Mouse (Mus musculus): ENCODE results near the gene Rnf145. TPM values are rescaled to one million over a fixed set of nuclear protein-coding genes. Genes with fewer than 3 reads are reported as not detected.

Gene Rnf145
- polyA plus RNA-seq, 1 experiment: 13.0 TPM

DNA sequence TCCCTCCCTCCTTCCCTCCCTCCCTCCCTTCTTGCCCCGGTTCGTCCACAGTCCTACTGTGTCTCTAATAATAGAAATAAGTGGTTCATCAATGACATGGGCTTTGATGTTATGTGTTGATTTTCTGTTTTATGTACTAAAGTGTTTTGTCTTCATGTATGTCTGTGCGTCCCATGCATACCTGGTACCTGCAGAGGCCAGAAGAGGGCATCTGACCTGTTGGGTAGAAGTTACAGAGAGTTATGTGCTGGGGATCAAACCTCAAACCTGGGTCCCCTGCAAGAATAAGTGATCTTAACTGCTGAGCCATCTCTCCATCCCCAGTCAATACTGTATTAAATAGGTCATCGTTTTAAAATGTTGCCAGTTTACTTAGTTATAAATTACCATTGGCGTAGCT is 11.0 kb downstream of the Rnf145 start:
- H3K4me1 ChIP-seq (ENCODE audit: control insufficient read depth): peaks cover 77% of the 10 kb centered on the region
- peaks cover 9% of the 10 kb centered on the region for H3K9me3 ChIP-seq (ENCODE audit: control insufficient read depth, low read length)
- H3K27me3 ChIP-seq (ENCODE audit: control insufficient read depth): no peaks in the 10 kb centered on the region
- peak overlapping the region; percentile 61 for H3K4me3 ChIP-seq (replicated peaks)
- H3K36me3 ChIP-seq (ENCODE audit: control insufficient read depth): peaks cover 100% of the 10 kb centered on the region
- TF ChIP-seq GATA1 (IDR thresholded peaks at IDR 0.05; ENCODE audit: low read length) (no peak), TAL1 (IDR thresholded peaks at IDR 0.05; ENCODE audit: low read length) (no peak)

- Histone ChIP-seq H3K4me1 (ENCODE audit: control insufficient read depth) (peaks cover 76% of the 10 kb centered on the region), H3K9me3 (ENCODE audit: control insufficient read depth, low read length) (peaks cover 3% of the 10 kb centered on the region; the same call in 1 of the 2 replicates), H3K4me3 (replicated peaks) (peak overlapping the region; percentile 38), H3K27me3 (ENCODE audit: control insufficient read depth) (no peaks in the 10 kb centered on the region), H3K36me3 (ENCODE audit: control insufficient read depth) (peaks cover 100% of the 10 kb centered on the region)
- TF ChIP-seq TAL1 (IDR thresholded peaks at IDR 0.05; ENCODE audit: low read length): no peak
- no peak for TF ChIP-seq GATA1 (IDR thresholded peaks at IDR 0.05; ENCODE audit: low read length)
Observed at GRCm38 (mm10) chr11:44530382-44530781, 11.6 kb downstream of the Rnf145 start.

DNA sequence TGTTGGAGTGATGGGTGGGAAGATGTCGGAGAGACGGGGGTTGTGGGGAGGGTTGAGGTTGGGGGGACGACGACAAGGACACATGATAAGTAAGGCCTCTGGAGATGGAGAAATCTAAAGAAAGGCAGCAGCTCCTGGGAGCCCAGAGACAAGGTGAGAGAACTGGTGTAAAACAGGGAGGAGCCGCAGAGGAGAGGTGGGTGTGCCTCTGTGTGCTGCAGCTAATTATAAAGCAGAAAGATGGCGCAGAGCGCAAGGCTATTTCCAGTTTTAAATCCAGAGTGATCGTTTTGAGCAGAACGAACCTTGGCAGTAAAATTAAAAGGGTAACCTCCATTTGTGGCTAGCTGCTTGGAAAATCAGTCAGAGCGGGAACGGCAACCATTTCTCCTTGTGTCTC is 12.1 kb downstream of the Rnf145 start:
- H3K9me3 ChIP-seq (ENCODE audit: control insufficient read depth, low read length): peaks cover under 1% of the 10 kb centered on the region; the same call in 1 of the 2 replicates
- H3K4me1 ChIP-seq (ENCODE audit: control insufficient read depth): peaks cover 76% of the 10 kb centered on the region
- peak overlapping the region; percentile 38 for H3K4me3 ChIP-seq (replicated peaks)
- H3K27me3 ChIP-seq (ENCODE audit: control insufficient read depth): no peaks in the 10 kb centered on the region
- H3K36me3 ChIP-seq (ENCODE audit: control insufficient read depth): peaks cover 100% of the 10 kb centered on the region
- TF ChIP-seq GATA1 (IDR thresholded peaks at IDR 0.05; ENCODE audit: low read length) (no peak), TAL1 (IDR thresholded peaks at IDR 0.05; ENCODE audit: low read length) (no peak)

DNA sequence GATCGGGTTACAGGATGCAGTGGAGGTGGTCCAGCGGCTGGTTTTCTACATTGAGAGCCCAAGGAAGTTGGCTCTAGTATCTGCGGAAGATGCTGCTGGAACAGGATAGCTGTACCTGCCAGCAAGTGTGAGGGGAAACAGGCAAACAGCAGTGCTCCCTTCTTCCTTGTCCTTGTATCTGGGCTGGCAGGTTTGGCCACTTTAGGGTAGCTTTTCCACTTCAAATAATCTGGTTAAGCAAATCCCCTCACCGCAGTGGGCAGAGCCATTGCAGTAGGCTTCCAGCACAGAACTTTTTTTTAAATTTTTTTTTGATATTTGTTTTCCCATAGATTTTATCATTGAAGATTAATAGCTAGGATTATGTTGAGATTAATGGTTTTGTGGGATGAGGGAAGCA is 12.9 kb downstream of the Rnf145 start:
- H3K27me3 ChIP-seq (ENCODE audit: control insufficient read depth): no peaks in the 10 kb centered on the region
- no peak overlapping the region for H3K4me3 ChIP-seq (replicated peaks)
- TF ChIP-seq TAL1 (IDR thresholded peaks at IDR 0.05; ENCODE audit: low read length): no peak
- peaks cover 100% of the 10 kb centered on the region for H3K36me3 ChIP-seq (ENCODE audit: control insufficient read depth)
- H3K4me1 ChIP-seq (ENCODE audit: control insufficient read depth): peaks cover 71% of the 10 kb centered on the region
- no peaks in the 10 kb centered on the region for H3K9me3 ChIP-seq (ENCODE audit: control insufficient read depth, low read length)

DNA sequence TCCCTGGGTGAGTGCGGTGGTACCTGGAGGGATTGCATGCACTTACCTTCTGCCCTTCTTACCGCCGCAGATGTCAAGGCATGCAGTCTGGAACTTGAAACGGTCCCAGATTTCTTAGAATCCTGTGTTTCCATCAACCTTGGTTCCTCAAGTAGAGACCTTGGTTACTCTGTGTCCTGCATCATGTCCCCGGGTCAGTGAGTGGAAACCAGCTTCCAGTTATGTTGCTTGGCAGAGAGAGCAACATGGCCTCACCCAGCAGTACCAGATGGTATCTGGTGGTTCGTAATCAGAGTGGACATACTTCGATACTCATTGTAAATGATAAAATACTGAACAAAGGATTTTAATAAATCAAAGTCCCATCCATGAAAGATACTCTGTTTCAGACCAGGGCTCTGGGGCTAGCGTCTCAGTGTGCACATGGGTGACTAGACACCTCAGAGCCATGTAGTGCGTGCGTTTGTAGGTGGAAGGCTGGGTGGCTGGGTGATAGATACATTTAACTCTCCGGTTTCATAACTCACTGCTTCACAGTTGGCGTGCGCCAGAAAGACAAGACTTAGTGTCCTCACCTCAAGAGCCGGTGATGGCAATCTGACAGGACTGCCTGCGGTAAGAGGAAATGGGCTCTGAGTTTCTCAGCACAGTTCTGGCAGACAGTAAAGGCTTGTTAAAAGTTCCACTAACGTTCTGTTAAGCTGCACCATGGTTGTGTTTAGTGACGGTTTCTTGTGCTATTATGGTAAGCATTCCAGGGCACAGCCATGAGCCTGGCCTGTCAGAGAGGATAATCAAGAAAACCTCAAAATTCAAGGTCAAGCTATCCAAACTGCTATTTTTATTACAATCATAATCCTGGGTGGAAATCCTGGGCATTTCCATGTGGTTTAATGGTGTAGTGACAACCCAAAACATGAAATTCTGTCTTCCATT is 14.3 kb downstream of the Rnf145 start:
- Histone ChIP-seq H3K4me1 (ENCODE audit: control insufficient read depth) (peaks cover 59% of the 10 kb centered on the region), H3K4me3 (replicated peaks) (no peak overlapping the region), H3K27me3 (ENCODE audit: control insufficient read depth) (no peaks in the 10 kb centered on the region), H3K9me3 (ENCODE audit: control insufficient read depth, low read length) (no peaks in the 10 kb centered on the region), H3K36me3 (ENCODE audit: control insufficient read depth) (peaks cover 100% of the 10 kb centered on the region)
- no peak for TF ChIP-seq TAL1 (IDR thresholded peaks at IDR 0.05; ENCODE audit: low read length)
- no peak for TF ChIP-seq GATA1 (IDR thresholded peaks at IDR 0.05; ENCODE audit: low read length)

DNA sequence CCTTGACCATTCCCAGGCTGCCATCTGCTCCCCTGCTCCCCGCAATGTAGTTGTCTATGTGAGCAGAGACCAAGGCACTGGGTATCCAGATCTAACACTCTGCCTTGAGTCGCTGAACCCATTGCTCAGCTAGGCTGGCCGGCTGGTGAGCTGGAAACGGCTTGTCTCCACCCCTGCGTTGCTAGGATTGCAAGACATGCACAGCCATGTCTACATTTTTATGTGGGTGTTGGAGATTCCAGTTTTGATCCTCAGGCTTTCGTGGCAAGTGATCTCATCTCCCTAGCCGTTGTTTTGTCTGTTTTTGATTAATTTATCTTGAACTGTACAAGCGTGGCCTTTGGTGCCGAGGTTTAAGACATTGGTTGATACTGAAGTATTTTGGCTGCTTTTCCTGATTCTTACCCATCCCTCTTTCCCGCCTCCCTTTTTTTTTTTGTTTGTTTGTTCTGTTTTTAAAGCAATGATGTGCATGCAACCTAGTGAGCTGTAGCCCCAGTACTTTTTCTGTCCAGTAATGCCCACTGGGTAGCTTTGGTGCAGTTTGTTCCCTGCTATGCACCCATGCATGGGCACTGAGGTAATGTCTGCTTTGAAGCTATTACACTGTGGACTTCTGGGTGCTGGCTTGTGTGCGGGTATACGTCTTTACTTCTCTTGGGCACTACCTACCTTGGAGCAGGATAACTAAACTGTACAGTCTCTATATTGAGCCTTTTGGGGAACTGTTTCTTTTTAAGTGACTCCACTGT is 16.4 kb downstream of the Rnf145 start:
- no peaks in the 10 kb centered on the region for H3K9me3 ChIP-seq (ENCODE audit: control insufficient read depth, low read length)
- H3K27me3 ChIP-seq (ENCODE audit: control insufficient read depth): no peaks in the 10 kb centered on the region
- no peak for TF ChIP-seq GATA1 (IDR thresholded peaks at IDR 0.05; ENCODE audit: low read length)
- TF ChIP-seq TAL1 (IDR thresholded peaks at IDR 0.05; ENCODE audit: low read length): no peak
- peaks cover 46% of the 10 kb centered on the region for H3K4me1 ChIP-seq (ENCODE audit: control insufficient read depth)
- no peak overlapping the region for H3K4me3 ChIP-seq (replicated peaks)
- peaks cover 100% of the 10 kb centered on the region for H3K36me3 ChIP-seq (ENCODE audit: control insufficient read depth)

- Histone ChIP-seq H3K4me3 (replicated peaks) (no peak overlapping the region), H3K9me3 (ENCODE audit: control insufficient read depth, low read length) (no peaks in the 10 kb centered on the region), H3K27me3 (ENCODE audit: control insufficient read depth) (no peaks in the 10 kb centered on the region), H3K36me3 (ENCODE audit: control insufficient read depth) (peaks cover 100% of the 10 kb centered on the region), H3K4me1 (ENCODE audit: control insufficient read depth) (peaks cover 30% of the 10 kb centered on the region)
- TF ChIP-seq GATA1 (IDR thresholded peaks at IDR 0.05; ENCODE audit: low read length): no peak
- TF ChIP-seq TAL1 (IDR thresholded peaks at IDR 0.05; ENCODE audit: low read length): no peak
Observed at GRCm38 (mm10) chr11:44537403-44537802, 18.6 kb downstream of the Rnf145 start.

DNA sequence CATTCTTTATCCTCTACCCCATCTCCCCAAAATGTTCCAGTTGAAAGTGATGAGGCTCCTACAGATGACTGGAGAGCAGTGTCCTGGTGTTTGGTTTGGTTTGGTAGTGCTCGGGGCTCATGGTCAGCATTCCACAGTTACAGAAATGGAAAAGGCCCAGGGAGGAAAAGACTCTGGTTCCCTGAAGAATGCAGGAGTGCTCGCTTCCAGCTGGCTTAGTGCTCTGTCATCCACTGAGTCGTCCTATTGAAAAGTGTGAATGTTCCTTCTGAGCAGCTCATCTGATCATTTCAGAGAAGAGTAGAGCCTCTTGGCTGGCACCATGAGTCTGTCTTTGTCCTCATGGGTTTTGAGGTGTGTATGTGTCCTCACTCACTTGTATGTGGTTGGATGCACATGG is 19.3 kb downstream of the Rnf145 start:
- peaks cover 100% of the 10 kb centered on the region for H3K36me3 ChIP-seq (ENCODE audit: control insufficient read depth)
- no peak for TF ChIP-seq GATA1 (IDR thresholded peaks at IDR 0.05; ENCODE audit: low read length)

More for the DNA sequence above, 19.3 kb downstream of the Rnf145 start:
- H3K4me3 ChIP-seq (replicated peaks): no peak overlapping the region
- H3K4me1 ChIP-seq (ENCODE audit: control insufficient read depth): peaks cover 25% of the 10 kb centered on the region
- no peaks in the 10 kb centered on the region for H3K27me3 ChIP-seq (ENCODE audit: control insufficient read depth)
- no peaks in the 10 kb centered on the region for H3K9me3 ChIP-seq (ENCODE audit: control insufficient read depth, low read length)
